Mouse (Mus musculus): ENCODE results near the gene Otud7b. TPM values are rescaled to one million over a fixed set of nuclear protein-coding genes. Genes with fewer than 3 reads are reported as not detected.
"Not testable (repeated sequence)": the region's sequence is repeated elsewhere in the genome, so short reads cannot be mapped to it uniquely, and the experiment has no call there.

The Otud7b gene
- total RNA-seq, 1 experiment from 2014 or later, result 40.5 TPM

DNA sequence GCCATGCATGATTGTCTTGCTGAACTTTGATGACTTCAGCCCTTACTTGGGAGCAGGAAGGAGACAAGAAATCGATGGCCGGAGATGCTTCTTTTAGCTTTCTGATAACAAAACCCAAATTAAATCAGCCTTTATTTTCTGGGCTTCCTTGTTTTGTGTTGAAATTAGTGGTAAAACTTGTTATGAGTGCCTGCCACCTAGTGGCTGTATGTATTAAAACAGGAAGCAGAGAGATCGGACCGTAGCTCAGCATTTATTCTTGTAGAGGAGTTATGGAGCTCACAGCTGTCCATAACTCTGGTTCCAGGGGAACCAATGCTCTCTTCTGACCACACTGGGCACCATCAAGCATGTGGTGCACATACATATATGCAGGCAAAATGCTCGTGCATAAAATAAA lies 43.6 kb downstream of the Otud7b start:
- DNase-seq, result no peak

DNA sequence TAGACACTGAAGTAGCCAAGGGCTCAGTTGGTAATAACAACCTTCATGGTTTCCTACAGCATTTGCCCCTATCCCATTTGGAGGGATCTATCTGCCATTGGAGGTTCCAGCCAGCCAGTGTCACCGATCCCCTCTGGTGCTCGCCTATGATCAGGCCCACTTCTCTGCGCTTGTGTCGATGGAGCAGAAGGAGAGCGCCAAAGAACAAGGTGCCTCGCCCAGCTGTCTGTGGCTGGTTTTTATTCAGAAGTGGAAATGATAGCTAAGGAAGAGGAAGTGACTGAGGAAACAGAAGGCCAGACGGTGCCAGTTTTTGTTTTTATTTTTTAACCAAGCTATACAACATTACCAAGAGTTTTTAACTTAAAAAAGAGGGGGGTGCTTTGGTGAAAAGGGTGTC lies 47.5 kb downstream of the Otud7b start:
- no peak for DNase-seq

DNA sequence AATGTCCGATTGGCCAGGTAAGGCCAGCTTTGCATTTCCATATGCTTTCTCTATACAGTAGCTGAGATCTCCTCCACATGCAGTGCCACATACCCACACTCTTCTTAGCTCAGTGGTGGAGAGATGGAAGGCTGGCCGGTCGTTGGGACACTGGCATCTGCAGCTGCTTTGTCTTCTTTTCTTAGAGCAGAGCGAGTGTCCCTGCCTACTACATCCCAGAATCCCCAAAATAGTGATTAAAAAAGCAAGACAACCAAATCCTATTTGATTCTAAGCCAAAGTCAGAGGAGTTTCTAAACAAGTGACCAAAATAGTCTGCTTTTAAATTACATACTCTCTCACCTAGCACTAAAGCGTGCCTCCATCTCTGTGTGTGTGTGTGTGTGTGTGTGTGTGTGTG lies 48.3 kb downstream of the Otud7b start:
- no peak for DNase-seq

DNA sequence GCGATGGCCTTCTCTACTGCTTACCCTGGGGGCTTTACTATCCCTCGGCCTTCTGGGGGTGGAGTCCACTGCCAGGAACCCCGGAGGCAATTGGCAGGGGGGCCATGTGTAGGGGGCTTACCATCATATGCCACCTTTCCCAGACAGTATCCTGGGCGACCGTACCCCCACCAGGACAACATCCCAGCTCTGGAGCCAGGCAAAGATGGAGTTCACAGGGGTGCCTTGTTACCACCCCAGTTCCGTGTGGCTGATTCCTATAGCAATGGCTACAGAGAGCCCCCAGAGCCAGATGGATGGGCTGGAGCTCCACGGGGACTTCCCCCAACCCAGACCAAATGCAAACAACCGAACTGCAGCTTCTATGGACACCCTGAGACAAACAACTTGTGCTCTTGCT lies 51.2 kb downstream of the Otud7b start:
- no peak for DNase-seq

DNA sequence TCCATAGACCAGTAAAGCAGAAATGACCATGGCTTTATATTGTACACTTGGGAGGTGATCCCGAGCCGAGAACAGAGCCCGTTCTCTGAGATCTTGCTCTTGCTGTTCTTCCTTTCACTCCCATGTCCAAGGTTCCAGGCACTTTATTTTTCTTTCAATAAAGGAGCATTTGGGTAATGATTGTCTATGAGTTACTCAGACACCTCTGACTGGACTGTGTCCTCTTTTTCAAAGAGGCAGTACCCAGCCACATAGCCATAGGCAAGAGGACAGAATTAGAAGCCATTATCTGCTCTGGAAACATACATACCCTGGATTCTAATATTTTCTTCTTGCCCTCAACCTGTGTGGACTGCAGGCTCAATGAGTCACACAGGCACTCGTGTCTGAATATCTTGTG lies 55.5 kb downstream of the Otud7b start:
- DNase-seq, result no peak

GRCm38 (mm10) chr3:96160222-96160802 lies 56.0 kb downstream of the Otud7b start:
- DNase-seq, result peak; percentile 58

DNA sequence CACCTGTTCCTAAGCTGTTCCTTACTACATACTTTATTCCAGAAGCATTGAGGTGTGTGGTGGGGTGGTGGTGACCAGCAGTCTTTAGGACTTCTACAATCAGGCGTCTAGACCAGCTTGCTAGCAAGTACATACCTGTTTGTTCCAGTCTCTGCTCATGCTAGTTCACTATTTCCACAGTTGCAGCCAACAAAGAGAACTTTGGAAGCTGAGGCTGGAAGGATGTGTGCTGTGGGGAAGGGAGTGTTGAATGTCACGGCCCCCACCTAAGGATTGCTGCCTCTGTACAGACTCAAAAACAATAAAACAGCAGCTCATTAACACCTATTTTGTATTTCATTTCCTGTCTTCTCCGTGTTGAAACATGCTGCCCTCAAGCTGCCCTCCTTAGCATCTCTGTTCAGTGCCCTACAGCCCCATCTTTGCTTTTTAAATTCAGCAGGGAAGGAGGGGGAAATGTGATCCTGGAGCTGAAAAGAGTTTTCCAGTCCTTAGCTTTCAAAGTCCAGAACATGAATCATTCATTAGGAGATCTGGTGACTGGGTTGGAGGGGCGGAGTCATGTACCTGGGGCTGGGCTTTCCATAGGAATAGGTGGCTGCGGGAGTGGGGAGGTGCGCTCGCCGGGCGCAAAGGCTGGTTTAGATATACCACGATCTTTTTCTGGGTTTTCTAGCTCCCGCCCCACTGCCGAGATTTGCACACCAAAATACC lies 56.6 kb downstream of the Otud7b start:
- peak; percentile 75 for DNase-seq

DNA sequence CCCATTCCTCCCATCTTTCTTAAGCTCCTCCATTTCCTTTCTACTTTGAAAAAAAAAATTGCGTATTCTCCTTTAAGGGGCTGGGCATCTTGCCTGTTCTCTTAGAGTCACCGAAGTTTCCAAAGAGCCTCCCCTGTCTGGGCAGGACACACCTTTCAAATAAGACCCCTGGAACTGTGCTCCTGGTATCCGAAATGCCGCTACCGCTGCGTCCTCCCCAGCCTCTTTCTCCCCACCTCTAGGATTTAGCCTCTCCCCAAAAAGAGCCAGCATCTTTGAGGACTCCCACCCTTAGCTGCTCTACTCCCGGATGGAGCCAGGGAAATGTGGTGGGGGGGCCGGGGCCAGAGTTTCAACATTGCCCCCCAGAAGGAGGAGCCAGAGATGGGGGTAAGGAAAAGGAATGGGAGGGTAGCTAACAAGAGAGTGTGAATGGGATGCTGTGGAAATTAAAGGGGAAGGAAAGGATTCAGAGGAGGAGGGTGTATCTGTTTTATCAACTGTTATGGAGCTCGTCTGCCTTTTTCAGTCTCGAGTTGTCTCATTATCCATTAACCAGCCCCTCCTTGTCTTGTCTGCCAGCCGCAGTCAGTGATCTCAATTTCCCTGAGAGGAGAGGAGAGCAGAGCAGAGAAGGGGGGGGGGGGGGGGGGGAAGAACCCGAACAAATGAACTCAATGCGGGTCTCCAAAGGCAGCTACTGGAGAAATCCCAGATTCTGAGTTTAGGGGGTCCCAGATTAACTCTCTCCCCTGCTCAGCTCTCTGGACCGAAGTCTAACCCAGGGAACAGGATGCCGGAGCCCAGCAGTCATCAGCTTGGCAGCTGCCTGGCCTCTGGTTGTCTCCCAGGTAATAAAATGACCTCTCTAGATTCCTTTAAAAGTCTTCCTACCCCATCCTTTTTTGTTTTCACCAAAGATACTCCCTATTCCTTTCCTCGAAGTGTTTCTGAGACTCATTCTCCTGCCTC lies 57.8 kb downstream of the Otud7b start, which contains the start of gene Mtmr11:
Gene Mtmr11, plus strand, starts transcription at position 136 of the 972 bp plus-strand sequence.
- DNase-seq, result no peak

GRCm38 (mm10) chr3:96163040-96163439 lies 58.7 kb downstream of the Otud7b start:
- DNase-seq, result no peak

GRCm38 (mm10) chr3:96168466-96169158 lies 64.3 kb downstream of the Otud7b start:
- no peak for DNase-seq

DNA sequence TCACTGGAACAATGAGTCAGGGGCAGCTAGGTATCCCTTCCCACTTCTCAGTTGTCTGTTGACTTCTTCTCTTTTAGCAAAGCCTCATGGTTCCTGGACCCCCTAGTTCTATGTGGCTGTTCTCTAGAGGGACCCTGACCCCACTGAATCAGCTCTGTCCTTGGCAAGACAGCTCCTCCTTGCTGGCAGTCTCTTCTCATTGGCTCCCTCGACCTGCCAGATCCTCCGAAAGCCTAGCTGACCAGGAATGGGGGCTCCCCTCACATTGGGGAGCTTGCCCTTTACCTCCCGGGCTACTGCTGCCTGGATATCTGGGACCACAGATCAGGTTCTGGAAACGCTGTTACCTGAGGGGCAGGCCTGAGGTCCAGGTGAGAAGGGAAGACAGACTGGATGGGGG lies 65.9 kb downstream of the Otud7b start:
- peak; percentile 44 for DNase-seq

- DNase-seq, result no peak
Observed at GRCm38 (mm10) chr3:96170976-96171545, 66.7 kb downstream of the Otud7b start.

DNA sequence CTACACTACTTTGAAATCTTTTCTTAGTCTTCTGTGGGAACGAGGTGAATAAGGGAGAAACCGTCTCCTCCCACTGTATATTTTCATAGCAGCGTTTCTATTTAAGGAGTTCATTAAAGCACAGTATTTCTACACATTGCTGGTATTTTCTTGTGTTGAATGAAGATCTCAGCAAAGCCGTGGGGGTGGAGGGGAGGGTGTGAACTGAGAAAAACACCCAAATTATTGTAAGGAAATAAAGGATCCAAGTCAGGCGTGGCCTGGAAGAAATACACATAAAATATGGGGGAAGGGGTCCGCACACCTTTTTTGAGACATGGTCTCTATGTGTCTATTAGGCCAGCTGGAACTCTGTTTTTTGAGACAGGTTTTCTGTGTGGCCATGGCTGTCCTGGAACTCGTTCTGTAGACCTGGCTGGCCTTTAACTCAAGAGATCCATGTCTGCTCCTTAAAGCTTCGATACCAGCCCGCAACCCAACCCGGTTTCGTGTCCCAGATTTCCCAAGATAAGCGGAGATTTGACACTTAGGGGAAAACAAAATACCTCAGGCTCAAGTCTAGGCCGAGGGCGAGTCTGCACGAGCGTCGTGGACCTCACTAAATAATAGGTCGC lies 67.4 kb downstream of the Otud7b start:
- no peak for DNase-seq

DNA sequence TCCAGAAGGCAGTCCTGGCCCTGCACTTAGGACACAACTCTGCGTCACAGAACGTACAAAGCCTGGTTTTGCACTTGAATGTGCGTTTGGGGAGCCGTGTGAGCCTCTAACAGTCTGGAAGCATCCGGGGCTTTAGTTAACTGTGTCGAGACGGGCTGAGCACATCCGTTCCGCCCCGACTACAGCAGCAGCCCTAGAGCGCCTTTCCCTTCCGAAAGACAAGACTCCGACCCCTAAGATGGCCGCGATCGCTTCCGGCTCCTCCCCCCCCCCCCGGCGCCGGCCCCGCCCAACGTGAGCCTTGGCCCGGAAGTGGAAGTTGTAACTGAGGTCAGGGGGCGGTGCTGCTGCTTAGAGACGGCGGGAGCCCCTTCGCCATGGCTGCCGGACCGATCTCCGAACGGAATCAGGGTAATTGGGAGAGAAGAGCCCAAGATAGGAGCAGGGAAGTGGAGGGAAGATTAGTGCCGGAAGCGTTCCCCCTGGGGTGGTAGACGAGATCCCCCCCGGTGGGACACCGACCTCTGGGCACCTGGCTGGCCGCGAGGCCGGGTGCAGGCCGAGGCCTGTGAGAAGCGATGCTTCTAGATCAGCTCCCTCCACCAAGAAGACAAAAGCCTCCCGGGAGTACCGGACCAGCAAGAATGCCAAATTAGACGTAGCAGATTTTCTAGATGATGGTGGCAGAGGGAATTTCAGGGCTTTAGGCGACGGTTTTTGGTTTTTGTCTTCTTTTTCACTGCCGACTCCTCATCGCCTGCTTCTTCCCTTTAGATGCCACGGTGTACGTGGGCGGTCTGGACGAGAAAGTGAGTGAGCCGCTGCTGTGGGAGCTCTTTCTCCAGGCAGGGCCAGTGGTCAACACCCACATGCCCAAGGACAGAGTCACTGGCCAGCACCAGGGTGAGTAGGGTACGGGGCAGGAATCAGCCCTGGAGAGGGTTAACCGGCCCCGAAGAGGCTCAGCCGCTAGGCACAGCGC lies 68.2 kb downstream of the Otud7b start, which contains the start of gene Sf3b4:
Gene Sf3b4, plus strand, starts transcription at position 136 of the 982 bp plus-strand sequence.
- peak; percentile 87 for DNase-seq

GRCm38 (mm10) chr3:96173185-96173584 lies 68.9 kb downstream of the Otud7b start:
- DNase-seq, result no peak

GRCm38 (mm10) chr3:96174042-96174441 lies 69.7 kb downstream of the Otud7b start:
- not testable (repeated sequence) for DNase-seq

- no peak for DNase-seq
Observed at GRCm38 (mm10) chr3:96175251-96175650, 70.9 kb downstream of the Otud7b start.

DNA sequence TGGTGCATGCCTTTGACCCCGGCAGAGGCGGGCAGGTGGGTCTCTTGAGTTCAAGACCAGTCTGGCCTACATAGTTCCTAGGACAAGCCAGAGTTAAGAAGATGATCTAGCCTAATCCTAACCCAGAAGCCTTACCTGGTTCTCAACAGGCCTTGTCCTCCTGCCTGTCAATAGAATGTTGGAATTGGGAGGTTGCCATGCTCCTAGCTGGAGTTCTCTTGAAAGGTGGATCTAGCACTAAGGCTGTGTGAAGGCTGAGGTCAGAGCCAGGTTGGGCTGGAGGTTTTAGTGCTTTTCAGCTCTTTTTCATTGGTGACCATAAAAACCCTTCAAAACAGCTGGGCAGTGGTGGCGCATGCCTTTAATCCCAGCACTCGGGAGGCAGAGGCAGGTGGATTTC lies 74.1 kb downstream of the Otud7b start:
- no peak for DNase-seq

GRCm38 (mm10) chr3:96178902-96179301 lies 74.6 kb downstream of the Otud7b start:
- DNase-seq, result no peak

- DNase-seq, result peak; percentile 26
Observed at GRCm38 (mm10) chr3:96179531-96179930, 75.2 kb downstream of the Otud7b start.

All from adrenal gland, postnatal 25 days (tissue).